In genomic region chr19:34151909-34152308, GRCm38 (mm10) we compare ENCODE assay signal across 7 mouse cellular contexts. TPM values are rescaled to one million over a fixed set of nuclear protein-coding genes. Genes with fewer than 3 reads are reported as not detected.
A peak's percentile ranks its signal among the peaks of the same experiment; 100 is the strongest.
DNase-seq lines count a peak whose midpoint lies in the region.

No protein-coding gene starts in this region.

- peak; percentile 24 for DNase-seq in layer of hippocampus, adult 9-10 months (ENCODE audit: low spot score)
- DNase-seq in layer of hippocampus, postnatal 25 days (ENCODE audit: extremely low spot score in 1 of 2, low spot score in 1 of 2) = no peak
- peak; percentile 59 for DNase-seq in CD4-positive helper T cell, adult 2 months (ENCODE audit: low read depth, low spot score)
- DNase-seq in ES-CJ7 (ENCODE audit: low read depth, low spot score) = peak; percentile 22
- DNase-seq in lung, postnatal 10 days = peak; percentile 23
- DNase-seq in gastrocnemius, postnatal 10 days = no peak
- no peak for DNase-seq in spleen, postnatal 14 days (ENCODE audit: low spot score in 2 of 2)

RNA-seq across cellular contexts. Expression of gene Ankrd22, which starts 13.9 kb away (rescaled TPM):
- under 1 TPM; 0.26 to 0.27 TPM for total RNA-seq in layer of hippocampus, postnatal 25 days (2021)
- not detected for total RNA-seq in gastrocnemius, postnatal 10 days (2021)

RNA-seq across cellular contexts. Expression of gene Stambpl1, which starts 40.1 kb away (rescaled TPM):
- 10 to 100 TPM; 20.6 to 22.2 TPM for total RNA-seq in layer of hippocampus, postnatal 25 days (2021)
- 1 to 10 TPM; 2.3 to 2.6 TPM for total RNA-seq in gastrocnemius, postnatal 10 days (2021)

RNA-seq across cellular contexts. Expression of gene Lipm, which starts 51.2 kb away (rescaled TPM):
- total RNA-seq in layer of hippocampus, postnatal 25 days (2021) = under 1 TPM; 0.12 to 0.21 TPM
- not detected for total RNA-seq in gastrocnemius, postnatal 10 days (2021)

Comparison
In these comparisons a context has a peak if more than half of its experiments do, and no peak if none do; other contexts are left out.
1. DNase-seq: peak in layer of hippocampus, adult 9-10 months (single experiment), CD4-positive helper T cell, adult 2 months (single experiment), ES-CJ7 (single experiment) and lung, postnatal 10 days (single experiment); none in layer of hippocampus, postnatal 25 days (0 of 2), gastrocnemius, postnatal 10 days (single experiment) and spleen, postnatal 14 days (0 of 2).
2. RNA of gene Stambpl1, which starts 40.1 kb away (total RNA-seq): 20.6 to 22.2 TPM in layer of hippocampus, postnatal 25 days; 2.3 to 2.6 TPM in gastrocnemius, postnatal 10 days; every median in the first group is over 4 times any median in the second.